Mouse (Mus musculus): ENCODE measurements around the gene Efna5.

Gene Efna5

DNA sequence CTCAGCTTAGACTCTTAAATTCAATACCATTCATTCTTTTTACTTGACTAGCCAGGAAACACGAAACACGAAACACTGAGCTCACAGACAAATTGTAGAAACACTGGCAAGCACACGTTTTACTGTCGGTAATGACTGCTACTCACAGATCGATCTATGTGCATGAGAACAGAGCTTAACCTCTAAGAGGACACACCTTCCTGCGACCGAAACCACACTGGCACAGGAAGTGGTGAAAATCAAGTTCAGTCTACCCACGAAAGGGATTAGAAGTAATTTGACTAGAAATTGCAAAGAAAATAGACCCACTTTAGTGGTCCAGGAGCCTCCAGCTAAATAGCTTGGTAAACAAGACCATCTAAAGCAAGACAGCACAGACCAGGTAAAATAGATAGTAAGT is 23.8 kb downstream of the Efna5 start:
- no peak for DNase-seq (ENCODE audit: low read depth in 1 of 2, low spot score in 2 of 2)

DNA sequence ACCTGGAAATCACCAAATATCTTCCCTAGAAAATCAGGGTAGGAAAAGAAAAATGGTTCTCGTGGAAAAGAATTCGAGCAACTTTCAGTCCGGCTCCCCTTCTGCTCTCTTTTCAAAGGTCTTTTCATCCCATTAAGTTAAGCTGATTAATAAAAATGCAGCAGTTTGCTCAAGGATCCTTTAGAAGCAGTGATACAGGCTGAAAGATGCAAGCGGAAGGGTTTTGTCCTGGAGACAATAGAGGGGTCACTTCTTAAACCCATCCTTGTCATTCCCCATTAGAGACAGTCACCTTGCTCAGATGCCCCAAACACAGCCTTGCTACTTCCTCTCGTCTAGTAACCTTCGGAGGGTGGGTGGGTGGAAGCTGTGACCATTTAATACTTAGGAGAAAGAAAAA is 27.4 kb downstream of the Efna5 start:
- DNase-seq (ENCODE audit: low read depth in 1 of 2, low spot score in 2 of 2), result no peak

DNA sequence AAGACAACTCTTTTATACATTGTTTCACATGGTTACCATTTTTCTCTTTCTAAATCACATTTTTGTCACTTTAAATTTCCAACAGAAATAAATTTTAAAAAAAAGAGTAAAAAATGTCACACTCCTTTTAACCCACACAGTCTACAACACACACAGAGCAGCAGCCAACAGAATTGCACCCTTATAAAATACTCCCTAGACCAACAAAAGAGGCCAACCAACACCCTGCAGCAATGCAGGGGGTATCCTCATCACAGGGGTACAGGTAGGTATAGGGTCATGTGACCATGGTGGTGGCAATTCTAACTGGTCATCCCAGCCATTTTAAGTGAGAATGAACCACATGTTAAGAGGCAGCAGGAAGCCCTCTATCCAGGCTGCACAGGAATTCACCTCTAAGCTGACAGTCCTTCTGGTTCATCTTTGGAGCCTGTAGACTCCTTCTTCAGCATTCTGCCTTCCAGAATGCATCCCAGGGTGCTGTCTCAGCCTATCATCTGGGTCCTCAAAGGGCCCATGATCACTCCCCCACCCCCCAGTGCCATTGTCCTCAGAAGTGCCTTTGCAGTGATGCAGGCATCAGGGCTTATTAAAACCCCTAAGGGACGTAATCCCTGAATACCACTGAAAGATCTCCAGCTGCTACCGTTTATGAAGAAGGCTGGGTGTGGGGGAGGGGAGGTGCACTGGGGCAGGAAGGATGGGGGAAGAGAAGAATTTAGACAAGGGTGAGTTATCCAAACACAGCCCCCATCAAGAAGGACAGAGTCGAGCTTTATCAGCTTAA is 28.1 kb downstream of the Efna5 start:
- no peak for DNase-seq (ENCODE audit: low read depth in 1 of 2, low spot score in 2 of 2)

DNA sequence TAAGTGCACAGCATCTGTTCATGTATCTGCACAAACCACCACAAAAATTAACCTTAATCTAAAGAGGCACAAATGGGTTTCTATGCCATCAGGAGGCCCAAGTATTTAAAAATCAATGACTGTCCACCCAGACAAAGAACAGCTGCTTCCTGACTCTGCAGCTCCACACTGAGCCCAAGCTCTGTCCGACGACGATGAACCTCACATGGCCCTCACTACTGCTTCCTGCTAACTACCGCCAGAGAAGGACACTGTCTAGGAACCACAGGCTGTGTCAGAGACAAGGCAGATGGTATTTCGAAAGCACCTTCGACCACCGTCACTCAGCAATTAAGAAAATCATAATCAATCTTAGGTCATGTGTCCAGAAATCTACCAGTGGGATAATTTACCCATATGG is 29.8 kb downstream of the Efna5 start:
- DNase-seq (ENCODE audit: low read depth in 1 of 2, low spot score in 2 of 2), result no peak

DNA sequence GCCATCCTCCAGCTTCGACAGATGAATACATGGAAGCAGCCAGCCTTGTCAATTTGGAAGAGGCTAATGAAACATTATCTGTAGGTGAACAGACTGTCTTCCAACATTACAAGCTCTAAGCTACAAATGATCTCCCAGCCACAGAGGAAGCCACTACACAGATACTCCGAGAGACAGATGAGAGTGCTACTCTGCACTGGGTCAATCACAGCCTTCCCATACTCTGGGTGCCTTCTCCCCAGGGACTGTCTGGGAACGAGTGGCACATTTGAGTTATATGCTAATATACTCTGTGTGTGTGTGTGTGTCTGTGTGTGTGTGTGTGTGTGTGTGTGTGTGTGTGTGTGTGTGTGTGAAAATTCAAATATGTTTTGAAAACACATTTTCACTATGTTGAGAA is 30.5 kb downstream of the Efna5 start:
- no peak for DNase-seq (ENCODE audit: low read depth in 1 of 2, low spot score in 2 of 2)

DNA sequence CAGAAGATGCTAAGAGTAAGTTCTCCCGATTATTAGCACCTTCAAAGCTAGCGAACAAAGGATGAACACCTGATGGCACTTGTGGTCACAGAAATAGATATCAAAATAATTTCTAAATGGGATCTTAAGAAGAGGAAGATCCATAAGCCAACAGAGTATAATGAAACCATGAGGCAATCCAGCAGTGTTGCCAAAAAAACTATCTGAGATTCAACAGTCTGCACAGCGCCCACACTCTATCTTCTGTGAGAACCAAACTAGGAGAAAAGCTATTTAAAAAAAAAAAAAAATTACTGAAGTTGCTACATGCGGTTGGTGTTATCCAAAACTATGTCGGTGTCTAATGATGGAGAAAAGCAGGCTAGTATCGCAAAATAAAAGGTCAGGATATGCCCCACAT is 31.4 kb downstream of the Efna5 start:
- DNase-seq (ENCODE audit: low read depth in 1 of 2, low spot score in 2 of 2), result no peak

DNA sequence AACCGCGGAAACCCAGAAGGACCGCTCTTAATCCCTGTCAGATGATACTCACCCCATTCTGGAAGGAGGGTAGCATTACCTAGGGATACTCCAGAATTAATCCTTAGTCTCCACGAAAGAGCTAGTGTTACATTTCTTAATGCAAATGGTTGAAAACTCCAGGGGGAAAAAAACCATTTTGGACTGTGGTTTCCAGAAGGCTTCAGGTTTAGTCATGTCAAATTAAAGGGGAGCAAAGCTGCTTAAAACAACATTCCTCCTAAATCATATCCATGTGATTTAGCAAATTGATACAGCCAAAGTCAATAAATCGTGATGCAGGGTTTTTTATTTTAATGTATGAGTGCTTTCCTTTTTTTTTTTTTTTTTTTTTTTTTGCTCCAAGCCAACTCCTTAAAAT is 35.5 kb downstream of the Efna5 start:
- DNase-seq (ENCODE audit: low read depth in 1 of 2, low spot score in 2 of 2), result no peak

DNA sequence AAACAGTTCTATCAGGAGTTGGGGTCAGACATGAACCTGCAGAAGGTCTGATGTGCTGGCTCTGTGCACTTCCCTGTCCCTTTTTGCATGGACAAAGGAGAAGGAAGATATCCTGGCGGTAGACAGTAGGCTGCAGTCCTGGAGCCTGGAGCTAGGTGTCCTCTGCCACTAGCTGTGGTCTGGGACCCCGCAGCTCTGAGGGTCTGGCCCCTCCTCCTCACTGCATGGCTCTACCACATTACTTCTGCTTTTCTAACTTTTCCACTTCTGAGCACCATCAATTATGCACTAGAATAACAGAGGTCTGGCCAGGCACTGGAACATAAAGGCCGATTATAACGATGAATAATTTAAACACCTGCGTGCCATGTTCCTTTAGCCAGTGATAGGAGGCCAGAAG is 36.8 kb downstream of the Efna5 start:
- no peak for DNase-seq (ENCODE audit: low read depth in 1 of 2, low spot score in 2 of 2)

DNA sequence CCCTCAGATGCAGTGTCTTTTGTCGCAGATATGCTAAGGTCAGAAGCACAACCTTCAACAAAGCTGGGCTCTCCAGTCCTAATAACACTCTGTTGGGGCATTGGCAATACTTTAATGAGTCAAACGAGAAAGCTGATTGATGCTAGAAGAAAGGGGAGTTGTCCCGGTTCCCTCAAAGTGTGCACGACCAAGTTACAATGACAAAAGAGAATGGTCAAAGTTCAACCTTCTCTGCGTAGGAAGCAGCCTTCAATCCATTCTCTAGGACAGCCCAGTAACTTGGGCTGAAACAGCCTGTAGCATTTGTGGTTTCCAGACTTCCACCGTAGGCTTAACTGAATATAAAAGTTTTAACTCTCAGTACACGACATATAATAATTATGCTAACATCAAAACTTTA is 43.8 kb downstream of the Efna5 start:
- no peak for DNase-seq (ENCODE audit: low read depth in 1 of 2, low spot score in 2 of 2)

DNA sequence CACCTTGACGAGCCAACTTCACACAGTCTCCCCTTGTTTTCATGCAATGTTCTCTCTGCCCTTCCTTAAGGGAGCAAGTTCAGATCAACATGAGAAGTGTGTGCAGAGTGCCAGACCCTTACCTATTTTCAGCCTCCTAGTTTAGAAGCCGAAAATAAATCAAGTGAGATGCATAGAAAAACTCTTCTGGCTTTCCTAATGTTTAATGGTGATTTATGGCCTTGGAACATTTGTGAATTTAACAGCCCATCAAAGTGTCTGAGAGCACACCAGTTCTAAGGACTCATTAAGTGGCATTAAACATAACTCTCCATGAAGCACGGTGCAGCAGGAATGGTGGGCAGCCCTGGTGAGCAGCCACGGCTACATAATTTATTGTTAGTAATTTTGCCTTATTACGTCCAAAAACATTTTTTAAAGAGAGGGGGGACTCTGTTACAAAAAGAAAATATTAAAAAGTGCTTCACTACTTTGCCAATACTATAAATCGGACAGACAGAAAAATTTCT is 44.5 kb downstream of the Efna5 start:
- DNase-seq (ENCODE audit: low read depth in 1 of 2, low spot score in 2 of 2), result no peak

DNA sequence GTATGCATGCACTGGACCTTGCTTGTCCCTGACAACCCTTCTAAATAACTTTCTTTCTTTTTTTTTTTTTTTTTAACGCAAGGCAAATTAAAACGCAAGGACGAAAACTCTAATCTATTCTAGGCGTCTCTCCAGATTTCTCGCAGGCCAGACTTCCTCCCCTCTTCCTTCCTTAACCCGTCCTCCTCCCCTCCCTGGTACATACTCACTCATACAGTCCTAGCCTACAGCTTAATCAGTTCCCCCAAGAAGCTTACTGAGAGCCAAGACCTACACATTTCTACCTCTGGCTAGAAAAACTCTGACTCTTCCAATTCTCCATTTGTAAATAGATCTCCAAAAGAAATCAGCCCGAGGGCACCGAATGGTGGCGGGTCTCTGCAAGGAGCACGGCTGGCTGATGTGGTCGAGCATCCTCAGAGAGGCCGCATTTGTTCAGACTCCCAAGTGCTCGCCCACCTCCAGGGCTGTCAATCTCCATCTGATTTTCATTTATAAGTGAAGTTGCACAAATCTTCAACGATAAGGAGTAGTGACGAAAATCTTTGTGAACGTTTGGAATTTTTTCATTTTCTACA is 48.5 kb downstream of the Efna5 start:
- DNase-seq (ENCODE audit: low read depth in 1 of 2, low spot score in 2 of 2), result no peak

DNA sequence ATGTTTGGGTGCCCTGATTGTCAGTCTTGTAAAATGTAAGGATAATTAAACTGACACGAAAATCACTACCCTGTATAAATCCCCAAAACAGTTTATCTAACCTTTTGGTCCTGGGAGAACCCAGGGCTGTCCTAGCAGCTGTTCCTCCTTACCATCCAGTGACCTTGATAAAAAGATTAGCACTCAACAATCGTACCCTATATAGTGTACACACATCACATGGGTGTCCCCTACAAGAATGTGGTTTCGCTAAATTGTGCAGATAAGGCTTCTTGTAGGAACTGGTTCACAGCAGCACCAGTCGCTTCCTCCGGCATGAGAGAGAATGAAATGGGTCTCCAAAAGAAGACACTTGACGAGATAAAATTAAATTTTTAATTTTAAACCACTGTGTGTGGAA is 53.6 kb downstream of the Efna5 start:
- no peak for DNase-seq (ENCODE audit: low read depth in 1 of 2, low spot score in 2 of 2)

DNA sequence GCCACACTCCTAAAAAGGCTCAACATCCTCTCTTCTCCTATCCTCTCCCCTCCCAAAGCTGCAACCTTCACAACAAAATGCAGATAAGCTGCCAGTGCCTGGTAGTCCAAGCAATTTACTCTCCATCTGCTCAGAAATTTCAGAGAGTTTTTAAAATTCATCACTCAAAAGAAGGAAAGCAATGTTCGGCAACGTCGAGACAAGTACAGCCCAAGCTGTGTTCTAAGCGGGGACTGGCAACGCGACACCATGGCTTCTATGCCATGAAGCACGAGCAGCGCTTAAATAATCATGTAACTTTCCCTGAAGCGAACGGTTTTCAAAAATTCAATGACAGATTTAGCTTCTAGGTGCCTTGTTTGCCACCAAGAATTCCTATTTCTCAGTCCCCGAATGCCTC is 59.9 kb downstream of the Efna5 start:
- DNase-seq (ENCODE audit: low read depth in 1 of 2, low spot score in 2 of 2), result no peak

DNA sequence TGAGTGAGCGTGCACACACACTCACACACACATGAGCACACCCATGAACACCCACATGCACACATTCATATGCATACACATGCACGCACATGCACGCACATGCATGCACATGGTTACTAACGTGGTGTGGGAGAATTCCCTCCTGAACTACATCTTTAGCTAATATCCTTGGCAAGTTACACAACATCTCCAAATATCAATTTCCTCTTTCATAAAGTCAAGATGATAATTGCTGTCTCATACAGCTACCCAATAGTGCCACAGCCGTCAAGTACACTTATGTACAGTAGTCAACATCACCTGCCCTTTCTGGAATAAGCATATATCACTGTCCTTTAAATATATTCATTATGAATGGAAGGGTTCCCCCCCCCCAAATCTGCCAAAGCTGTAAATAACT is 61.2 kb downstream of the Efna5 start:
- no peak for DNase-seq (ENCODE audit: low read depth in 1 of 2, low spot score in 2 of 2)

DNA sequence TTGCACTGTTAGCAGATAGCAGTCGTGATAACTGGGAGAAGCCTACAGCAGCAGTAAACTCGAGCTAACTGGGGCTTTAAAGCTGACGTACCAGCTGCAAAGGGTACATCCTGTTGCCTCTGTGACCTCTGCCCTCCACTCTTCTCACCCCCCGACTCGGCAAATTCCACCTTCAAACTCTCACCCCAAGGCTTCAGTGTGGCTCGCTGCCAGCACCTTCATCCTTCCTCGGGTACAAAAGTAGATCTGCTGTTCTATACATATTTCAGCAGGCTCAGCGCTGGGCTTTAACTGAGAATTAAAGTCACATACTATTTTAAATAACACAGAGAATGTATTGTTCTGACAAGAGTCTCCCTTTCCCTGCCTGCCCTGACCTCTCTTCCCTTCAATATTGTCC is 62.3 kb downstream of the Efna5 start:
- DNase-seq (ENCODE audit: low read depth in 1 of 2, low spot score in 2 of 2), result no peak

DNA sequence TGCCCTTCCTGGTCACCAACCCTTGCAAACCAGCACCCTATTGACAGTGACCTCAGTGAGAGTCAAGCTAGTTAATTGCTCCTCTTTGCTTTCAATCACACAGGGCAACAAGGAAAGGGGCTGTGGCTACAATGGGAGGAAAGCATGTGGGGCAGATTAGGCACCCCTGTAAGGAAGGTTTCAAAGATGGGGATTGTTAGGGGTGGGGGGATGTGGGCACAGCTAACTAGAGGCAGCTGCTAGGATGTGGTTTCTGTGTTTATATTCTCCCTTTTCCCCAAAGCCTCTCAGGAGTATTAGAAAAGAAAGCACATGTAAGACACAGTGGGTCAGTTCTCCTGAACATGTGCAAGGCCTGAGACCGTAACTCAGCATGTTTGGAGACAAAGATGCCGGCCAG is 62.8 kb downstream of the Efna5 start:
- no peak for DNase-seq (ENCODE audit: low read depth in 1 of 2, low spot score in 2 of 2)

DNA sequence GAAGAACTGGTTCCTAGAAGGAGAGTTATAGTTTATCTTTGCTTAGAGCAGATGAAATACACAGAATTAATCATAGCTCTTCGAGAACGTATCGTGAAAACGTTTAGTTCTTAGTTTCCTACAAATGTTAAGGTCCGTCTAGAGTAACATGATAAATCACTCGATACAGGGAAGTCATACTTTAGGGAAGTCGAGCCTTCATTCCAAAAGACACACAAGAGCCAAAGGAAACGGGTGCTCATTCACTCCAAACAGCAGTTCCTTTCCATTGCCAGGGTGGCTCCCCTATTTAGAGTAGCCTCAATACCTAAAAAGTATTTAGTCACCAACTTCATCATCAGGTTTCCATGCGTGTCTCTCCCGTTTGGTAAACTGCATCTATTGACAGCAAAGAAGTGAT is 64.2 kb downstream of the Efna5 start:
- DNase-seq (ENCODE audit: low read depth in 1 of 2, low spot score in 2 of 2), result no peak

DNA sequence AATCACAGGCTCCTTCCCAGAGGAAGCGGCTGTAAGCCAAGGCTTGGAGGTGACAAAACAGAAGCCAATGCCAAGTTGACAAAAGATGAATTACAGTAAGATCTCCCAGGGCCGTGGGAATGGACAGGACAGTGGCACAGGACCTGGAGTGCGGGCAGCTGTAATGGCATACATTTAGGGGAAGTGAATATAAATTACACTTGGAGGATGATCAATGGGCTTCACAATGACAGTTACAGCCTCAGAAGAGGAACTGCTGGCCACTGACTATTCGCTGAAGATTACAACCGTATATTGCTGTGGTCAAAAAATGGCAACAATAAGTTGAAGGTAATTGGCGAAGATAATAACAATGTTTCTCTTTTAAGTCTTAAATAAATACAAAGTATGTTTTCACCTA is 67.7 kb downstream of the Efna5 start:
- DNase-seq (ENCODE audit: low read depth in 1 of 2, low spot score in 2 of 2), result no peak

DNA sequence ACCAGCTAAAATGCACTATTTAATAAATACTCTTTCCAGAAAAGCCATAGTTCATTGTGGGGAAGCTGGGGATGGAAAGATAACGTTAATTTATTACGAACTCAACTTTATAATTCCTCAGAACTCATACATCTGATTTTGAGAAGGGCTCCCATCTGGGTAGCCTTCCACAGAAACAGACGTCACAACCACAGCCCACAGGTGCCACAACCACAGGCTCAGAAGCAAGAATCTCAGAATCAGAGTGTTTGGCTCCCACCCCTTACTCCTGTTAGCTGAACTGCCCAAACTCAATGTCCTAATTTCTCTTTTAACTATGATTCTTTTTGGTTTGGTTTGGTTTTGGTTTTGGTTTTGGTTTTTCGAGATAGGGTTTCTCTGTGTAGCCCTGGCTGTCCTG is 73.2 kb downstream of the Efna5 start:
- DNase-seq (ENCODE audit: low read depth in 1 of 2, low spot score in 2 of 2), result no peak

DNA sequence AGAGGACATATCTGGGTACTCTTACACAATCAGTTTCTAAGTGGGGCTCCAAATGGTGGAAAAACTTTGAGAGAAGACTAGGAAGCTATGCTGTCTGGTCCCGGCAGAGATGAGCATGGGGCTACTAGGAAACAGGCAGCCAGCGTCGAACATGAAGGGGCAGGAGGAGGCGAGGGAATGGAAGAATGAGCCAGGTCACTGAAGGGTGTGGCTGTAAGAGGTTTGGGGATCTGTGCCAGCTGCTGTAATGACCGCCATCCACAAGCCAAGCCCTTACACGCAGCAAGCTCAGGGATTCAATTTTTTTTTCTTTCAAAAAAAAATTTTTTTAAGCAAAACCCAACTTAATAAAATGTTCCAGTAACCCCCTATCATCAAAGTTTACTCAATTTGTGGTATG is 74.5 kb downstream of the Efna5 start:
- no peak for DNase-seq (ENCODE audit: low read depth in 1 of 2, low spot score in 2 of 2)

DNA sequence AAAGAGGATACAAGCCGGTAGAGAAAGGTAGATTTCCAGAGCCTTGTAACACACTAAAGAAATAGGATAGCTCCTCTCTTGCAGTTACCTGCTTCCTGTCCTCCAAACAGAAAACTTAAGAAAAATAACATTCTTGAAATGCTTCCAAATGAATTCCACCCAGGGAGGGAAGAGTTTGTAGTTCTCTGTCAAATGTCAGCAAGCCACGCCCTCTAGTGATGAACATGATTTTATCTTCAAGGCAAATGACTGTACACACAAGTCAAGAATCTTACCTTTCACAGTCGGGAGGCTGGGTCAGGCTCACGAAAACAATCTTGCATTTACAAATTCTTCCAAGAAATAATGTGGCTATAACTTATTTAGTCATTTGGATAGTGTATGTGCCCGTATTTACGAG is 78.4 kb downstream of the Efna5 start:
- no peak for DNase-seq (ENCODE audit: low read depth in 1 of 2, low spot score in 2 of 2)

DNA sequence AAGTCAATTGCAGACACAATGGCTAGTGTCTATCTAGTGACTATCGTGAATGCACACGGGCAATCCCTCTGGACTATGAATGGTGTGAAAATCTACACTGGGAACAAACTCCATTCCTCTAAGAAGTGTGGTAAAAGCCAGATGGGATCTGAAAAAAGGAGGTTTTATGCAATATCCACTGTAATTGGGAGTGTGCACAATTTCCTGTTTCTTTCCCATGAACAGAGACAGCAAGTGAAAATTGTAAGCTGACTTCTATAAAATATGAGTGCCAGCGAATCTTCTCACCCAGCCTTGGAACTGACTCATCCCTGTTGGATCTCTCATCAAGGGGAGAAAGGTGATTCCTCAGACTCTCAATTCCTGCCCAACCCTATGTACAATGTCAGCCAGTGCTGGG is 83.8 kb downstream of the Efna5 start:
- DNase-seq (ENCODE audit: low read depth in 1 of 2, low spot score in 2 of 2), result no peak
